Mouse (Mus musculus): ENCODE data around the gene Ube4b. TPM values are rescaled to one million over a fixed set of nuclear protein-coding genes. Genes with fewer than 3 reads are reported as not detected.

Gene Ube4b
- polyA plus RNA-seq, 1 experiment from 2014 or later, result 72.2 TPM

Other genes with a start within 250 kb of the Ube4b start
- gene Kif1b, start 119.1 kb downstream of the Ube4b start, polyA plus RNA-seq (2016; fragmentation: Nextera tagmentation; extraction: Ambion mirVana), result 31.4 and 38.2 TPM in 2 replicates
- not detected in 2 replicates for gene Rbp7, start 28.2 kb upstream of the Ube4b start, polyA plus RNA-seq (2016; fragmentation: Nextera tagmentation; extraction: Ambion mirVana)
- gene Tmem274, start 50.6 kb upstream of the Ube4b start, polyA plus RNA-seq (2016; fragmentation: Nextera tagmentation; extraction: Ambion mirVana), result 0.26 and 0.83 TPM in 2 replicates
- 16.1 and 16.8 TPM in 2 replicates for gene Nmnat1, start 58.5 kb upstream of the Ube4b start, polyA plus RNA-seq (2016; fragmentation: Nextera tagmentation; extraction: Ambion mirVana)
- 55.1 and 55.4 TPM in 2 replicates for gene Lzic, start 58.5 kb upstream of the Ube4b start, polyA plus RNA-seq (2016; fragmentation: Nextera tagmentation; extraction: Ambion mirVana)
- 67.1 and 78.4 TPM in 2 replicates for gene Ctnnbip1, start 91.5 kb upstream of the Ube4b start, polyA plus RNA-seq (2016; fragmentation: Nextera tagmentation; extraction: Ambion mirVana)
- 34.8 and 41.2 TPM in 2 replicates for gene Clstn1, start 159.7 kb upstream of the Ube4b start, polyA plus RNA-seq (2016; fragmentation: Nextera tagmentation; extraction: Ambion mirVana)